Mouse (Mus musculus) adrenal gland, adult 8-10 months (tissue): ENCODE results near the gene Srrm4. TPM values are rescaled to one million over a fixed set of nuclear protein-coding genes. Genes with fewer than 3 reads are reported as not detected.
"Not testable (repeated sequence)": the region's sequence is repeated elsewhere in the genome, so short reads cannot be mapped to it uniquely, and the experiment has no call there.

ENCODE experiments used
- DNase-seq: peaks from one replicate; pipeline ENCODE4 v3.0.0; 2022
- total RNA-seq, 4 experiments: library from RNA; stranded (reverse); gene quantifications; 2 replicates each; pipeline ENCODE4 v1.2.4; 2022

Gene Srrm4
- total RNA-seq, 4 experiments from 2014 or later: 1.3 to 2.7 (median 2.3) TPM

DNA sequence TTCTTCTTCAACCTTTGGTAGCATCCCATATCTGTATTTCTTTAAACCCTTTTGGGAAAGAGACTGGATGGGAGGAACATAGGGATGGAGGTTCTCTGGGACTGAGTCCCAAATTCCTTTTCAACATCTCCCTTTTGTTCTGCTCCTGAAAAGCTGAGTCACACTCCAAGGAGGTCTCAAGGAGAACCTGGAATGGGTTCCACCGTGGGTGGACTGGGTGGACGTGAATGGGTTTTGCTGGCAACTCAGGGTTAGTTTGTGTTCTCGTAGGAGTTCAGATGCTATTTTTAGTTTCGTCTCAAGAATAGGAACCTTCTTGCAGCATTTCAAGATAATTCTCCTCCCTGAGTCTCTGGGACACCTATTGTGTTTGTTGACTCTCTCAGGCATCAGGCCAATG is 151.4 kb downstream of the Srrm4 start:
- DNase-seq: no peak

DNA sequence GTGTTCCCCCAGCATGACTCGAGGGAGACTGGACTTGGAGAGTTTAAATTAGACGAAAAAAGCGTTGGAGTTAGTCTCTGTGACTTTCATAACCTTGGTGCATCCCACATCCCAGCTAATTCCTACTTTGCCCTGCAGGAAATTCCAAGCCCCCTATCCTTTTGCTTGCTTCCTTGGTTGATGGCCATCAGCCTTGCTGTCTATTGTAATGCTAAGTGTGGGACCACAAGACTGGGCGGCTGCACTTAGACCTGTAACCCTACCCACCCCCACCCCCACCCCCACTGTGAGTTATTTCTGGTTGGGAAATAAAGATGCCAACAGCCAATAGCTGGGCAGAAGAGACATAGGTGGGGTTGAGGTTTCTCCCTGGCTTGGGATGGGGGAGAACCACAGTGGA is 153.3 kb downstream of the Srrm4 start:
- DNase-seq: no peak

DNA sequence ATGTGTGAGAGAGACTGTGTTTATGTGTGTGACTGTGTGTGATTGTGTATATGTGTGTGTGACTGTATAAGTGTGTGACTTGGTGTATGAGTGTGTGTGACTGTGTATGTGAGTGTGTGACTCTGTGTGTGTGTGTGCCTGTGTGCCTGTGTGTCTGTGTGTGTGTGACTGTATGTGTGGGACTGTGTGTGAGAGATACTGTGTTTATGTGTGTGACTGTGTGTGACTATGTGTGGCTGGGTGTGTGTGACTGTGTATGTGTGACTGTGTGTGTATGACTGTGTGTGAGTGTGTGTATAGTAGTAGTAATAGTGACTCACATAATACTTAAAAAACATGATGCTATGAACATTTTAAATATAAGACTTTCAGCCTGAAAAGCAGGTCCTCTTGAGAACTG is 155.5 kb downstream of the Srrm4 start:
- no peak for DNase-seq

DNA sequence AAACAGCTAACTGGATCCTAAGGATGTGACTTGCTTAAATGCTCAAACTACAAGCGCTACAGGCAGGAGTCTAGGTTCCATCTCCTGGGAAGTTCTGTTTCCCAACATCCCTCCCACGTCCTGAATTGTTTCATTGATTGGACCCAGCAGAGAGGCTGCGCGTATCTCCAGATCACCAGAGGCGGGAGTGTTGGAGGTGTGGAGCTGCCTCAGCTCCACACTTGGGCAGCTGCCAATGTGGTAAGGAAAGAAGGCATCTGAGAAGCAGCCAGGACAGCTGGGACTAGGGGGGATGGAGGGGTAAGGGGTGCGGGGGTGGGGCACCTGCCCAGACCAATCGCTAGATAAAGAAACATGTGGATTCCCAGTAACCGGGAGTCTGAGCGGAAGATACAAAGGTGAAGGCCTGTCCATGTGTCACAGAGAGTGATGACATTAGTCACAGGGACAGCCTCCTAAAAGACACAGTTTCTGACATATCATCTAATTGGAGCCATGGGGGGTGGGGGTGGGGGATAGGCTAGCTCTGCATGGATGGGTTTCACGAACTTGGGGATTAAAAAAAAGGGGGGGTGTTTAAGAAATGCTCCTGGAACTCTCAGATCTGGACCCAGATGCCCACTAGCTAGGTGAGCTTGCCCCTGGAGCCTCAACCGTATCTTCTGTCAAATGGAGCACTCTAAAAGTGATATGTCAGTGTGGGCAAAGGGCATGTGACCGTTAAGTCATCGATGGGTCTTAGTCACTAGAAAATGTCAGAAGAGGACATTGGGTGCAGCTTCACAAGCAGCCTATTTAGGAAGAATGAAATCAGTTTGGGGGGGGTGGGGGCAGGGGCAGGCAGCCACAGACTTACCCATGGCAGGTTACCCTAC is 156.4 kb downstream of the Srrm4 start:
- no peak for DNase-seq

DNA sequence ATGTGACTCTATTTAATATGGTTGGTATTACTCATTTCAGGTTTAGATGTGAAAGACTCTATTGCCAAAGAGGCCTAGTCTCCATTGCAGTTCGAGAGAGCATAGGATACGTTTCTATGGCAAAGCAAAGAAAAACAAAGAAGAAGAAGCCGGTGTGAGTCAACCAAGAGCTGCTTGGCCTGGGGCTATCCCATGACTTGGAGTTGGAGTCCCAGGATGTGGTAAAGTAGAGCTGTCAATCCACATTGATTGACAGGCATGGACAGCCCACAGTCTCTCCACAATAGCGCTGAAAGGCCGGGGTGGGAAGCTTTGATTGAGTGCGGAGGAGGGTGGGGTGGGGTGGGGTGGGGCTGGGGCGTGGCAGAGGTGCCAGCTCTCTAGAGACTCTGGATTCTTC is 158.7 kb downstream of the Srrm4 start:
- DNase-seq: no peak

DNA sequence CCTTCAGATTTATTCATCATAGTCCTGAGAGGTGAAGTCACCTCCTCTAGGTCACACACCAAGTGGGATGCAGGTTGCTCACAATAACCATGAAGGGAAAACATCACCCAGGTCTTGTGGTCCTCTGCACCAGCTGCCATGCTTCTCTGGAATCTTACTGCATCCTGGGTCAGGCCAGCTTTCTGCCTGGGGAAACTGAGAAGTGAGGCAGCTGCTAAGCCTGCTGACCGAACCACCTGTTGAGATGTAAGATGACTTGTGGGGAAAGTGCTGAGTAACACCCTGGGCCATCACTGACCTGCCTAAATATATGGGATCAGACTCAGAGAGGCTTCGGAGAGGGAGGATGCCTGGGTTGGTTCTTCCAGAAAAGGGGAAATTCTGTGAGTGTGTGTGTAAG is 164.9 kb downstream of the Srrm4 start:
- no peak for DNase-seq

DNA sequence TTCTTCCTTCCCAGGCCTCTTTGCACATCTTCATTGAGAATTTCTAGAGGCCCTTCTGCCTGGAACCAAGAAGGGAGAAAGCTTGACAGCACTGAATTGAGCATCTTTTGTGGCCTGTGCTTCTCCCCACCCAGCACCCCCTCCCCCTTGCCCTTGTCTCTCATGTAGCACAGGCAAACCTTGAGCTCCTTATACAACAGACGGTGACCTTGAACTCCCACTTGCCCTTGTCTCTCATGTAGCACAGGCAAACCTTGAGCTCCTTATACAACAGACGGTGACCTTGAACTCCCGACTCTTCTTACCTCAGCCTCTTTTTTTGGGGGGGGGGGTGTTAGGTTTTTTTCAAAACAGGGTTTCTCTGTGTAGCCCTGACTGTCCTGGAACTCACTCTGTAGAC is 165.9 kb downstream of the Srrm4 start:
- DNase-seq: not testable (repeated sequence)

DNA sequence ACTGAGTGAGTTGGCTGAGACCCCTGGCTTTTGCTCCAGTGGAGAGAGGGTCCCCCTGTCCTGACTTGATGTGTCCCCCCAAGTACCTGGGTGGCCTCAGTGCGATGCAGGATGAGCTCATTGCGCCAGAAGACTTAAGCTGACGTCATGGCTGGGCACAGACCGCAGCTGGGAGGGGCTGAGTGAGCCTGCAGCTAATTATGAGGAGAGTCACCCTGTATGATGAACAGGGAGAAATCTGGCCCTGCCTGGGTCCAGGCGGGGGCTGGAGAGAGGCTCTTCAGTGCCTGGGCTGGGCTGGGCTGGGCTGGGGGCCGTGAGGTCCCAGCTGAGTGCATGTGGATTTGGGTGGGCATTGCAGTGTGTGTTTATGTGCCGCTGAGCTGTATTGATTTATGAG is 166.3 kb downstream of the Srrm4 start:
- DNase-seq: no peak

DNA sequence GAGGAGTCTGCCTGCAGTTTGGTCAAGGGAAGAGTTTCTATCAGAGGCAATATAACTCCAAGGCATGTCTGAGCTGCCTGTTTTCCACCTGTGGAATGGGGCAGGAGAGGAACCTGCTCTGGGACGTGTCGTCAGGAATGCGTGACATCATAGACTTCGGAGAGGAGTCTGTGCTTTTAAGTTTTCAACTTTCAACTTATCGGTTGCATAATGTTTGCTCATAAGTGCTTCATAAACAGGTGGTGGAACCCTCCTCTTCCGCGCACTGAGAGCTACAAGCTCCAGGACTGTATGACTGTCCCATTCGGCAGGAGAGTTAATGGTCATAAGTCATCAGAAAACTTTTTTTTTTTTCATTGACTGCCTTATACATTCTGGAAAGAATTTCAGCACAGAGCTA is 167.9 kb downstream of the Srrm4 start:
- DNase-seq: no peak

DNA sequence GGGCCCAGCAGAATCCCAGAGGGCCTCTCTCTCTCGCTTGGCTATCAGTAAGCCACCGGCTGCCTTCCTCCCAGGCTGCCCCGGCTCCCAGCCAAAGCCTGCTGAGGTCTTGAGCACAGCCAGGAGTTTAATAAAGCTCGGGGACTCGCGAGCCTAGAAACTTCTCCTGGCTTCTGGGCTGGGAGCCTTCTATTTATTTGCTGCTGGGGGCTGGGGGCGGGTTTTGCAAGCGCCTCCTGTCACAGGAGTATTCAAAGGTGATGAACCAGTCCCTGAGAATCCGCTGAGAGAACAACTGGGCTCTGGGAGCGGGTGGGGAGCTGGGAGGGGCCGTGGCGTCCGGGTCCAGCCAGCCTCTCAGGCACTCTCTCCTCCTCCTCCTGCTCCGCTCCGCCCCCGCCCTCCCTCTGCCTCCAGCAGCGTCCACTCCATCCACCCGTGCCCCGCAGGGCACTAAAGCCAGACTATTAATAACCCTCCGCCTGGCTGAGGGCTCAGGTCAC is 168.9 kb downstream of the Srrm4 start, which contains the start of gene Hspb8:
Gene Hspb8, minus strand, starts transcription at position 166 of the 503 bp plus-strand sequence.
- DNase-seq: peak; percentile 87

DNA sequence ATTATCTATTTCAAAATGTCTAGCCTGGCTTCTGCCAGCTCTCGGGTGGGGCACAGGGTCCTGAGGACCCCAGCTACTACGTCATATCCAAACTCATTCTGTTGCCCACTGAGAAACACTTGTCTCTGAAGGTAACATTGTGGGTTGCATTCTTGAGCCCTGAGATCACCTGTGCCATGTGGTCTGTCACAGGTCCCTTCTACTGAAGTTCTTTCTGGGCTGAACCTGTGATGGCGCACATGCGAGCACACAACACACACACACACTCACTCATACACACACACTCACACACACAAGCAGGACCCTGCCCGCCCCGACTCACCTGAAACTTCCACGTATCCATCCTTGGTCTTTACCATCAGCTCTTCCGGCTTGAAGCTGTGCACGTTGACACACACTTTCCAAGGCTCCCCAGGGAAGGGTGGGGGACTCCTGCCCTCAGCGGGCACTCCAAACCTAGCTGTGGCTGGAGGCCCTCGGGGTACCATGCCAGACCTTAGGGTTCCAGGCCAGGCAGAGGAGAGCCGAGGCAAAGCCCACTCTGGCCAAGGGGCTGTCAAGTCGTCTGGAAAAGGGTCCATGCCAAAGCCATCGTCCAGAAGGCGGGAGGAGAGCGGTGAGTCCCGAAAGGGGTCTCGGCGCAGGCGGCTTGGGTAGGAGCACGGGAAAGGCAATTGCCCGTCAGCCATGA is 169.7 kb downstream of the Srrm4 start:
- no peak for DNase-seq

DNA sequence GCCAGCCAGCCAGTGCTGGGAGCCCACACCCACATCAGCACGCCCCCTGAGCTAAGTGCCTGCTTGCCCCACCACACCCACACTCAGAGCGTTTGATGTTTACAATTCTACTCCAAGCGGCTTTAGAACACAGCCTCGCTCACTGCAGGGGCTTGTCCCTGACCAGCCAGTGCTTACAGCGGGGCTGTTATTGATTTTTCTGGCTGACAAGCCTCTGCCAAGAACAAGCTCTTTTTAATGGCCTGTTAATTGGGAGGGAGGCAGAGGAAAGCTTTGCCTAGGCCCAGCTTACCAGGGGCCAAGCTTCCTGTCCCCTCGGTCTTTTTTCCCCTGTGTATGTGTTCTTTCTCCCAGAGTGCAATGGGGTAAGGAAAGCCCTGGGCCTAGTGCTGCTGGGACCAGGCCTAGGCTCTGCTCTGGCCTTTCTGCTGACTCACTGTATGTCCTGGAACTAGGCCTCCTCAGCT is 170.8 kb downstream of the Srrm4 start:
- DNase-seq: no peak

DNA sequence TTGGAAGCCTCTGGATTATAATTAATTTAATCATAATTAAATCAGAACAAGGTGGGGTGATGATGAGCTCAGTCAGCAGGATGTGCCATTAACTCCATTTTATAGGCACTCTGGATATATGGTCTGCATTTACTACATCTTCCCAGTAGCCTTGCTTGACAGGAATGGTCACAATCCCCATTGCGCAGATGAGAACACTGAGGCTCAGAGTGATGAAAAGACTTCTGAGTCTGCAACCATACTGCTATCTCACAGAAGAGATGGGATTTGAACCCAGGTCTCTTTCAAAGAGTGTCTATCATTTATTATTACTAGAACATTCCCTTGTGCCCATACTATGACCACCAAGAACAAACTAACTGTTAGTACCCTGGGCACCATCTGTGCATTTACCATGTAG is 171.4 kb downstream of the Srrm4 start:
- no peak for DNase-seq

DNA sequence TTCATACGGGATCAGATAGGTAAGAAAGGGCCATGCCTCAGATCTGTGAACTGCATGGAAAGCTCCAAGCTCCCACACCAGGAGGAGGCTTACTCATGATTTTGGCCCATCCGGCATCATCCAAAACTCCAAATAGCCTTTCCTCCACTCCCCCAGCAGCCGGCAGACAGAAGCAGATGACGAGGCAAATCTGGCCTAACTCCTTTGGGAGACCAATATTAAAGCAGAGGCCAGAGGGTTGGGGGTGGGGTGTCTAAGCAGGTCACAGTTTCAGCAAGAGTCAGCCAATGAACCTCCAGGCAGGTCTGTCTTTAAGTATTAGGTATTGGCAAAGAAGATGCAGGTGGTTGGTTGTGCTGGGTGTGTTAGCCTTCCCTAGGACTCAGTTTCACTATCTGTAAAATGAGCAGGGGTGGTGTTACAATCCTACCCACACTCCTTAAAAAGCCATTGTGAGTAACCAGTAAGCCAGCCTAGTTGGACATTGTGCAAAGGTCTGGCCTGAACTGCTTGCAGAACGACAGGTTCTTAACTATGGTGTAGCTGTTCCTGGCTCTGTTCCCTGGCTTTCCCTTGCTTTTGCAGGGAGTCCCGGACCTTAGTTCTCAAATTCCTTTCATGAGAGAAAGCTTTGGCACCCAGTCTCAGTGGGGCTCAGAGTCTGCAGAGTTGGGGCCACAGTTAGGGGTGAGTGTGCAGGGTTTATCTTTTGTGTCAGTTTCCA is 172.1 kb downstream of the Srrm4 start:
- DNase-seq: no peak

DNA sequence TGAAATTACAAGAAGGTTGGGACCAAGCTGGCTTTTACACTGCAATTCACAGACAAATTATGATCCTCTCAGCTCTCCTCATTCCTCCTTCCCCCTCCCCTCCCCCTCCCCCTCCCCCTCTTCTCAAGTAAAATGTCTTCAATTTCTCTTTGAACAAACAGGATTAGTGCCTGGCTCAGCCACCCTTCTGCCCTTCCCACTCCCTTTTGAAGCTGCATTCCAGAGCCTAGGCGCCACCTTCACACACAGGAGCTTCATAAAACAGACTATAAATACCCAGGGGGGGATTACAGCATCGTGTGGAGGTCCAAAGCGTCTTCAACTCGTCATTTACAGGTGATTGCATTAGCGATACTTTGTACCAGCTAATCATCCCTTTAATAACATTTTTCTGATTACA is 175.4 kb downstream of the Srrm4 start:
- no peak for DNase-seq

DNA sequence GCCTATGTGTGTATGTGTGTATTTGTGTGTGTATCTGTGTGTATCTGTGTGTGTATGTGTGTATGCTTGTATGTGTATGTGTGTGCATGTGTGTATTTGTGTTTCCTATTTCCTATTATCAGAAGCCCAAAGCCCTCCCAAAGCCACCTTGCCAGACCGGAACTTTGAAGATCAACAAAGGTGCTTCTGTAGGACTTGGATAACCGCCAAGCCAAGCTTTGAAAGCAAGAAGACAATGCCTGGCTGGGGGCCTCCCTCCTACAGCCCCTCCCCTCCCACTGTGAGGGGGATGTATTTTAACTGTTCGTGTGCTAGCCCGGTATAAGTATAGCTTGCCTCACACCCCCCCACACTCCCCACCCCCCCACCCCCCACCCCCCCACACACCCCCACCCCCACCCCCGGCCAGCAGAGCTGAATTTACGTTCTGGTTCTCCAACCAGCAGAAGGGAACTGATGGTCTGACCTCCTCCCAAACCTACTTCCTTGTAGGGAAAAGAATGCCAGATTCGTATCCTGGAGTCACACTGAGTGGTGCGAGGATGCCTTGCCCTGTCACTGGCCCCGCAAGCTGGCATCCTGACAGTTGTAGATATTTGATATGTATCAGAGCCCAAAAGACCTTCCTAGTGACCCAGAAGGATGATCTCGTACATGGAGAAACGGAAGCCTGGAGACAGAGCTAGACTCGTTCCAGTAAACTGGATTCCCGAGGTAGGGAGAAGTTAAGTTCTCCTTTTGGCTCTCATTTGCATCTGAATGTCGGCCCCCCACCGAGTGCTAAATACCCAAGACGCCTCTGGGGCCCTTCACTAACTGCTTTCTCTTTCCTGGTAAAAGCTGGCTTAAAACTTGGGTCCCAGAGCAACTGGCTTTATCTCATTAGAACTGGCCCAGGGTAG is 181.7 kb downstream of the Srrm4 start:
- no peak for DNase-seq

DNA sequence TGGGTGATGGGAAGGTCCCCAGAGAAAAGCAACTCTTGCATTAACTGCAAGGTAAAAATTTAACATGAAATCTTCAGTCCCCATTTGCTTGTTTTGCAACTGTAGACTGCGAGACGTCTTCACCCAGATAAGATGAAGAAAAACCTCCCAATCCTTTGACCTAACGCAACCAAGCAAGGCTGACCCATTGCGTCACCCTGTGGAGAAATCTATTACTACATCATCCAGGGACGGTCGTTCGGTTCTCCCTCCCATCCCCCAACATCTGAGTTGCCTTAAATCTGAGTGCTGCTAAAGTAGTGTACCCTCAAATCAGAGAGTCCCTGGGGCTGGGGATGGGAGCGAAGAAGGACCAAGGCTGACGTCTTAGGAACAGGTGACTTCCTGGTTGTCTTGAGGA is 182.7 kb downstream of the Srrm4 start:
- no peak for DNase-seq

DNA sequence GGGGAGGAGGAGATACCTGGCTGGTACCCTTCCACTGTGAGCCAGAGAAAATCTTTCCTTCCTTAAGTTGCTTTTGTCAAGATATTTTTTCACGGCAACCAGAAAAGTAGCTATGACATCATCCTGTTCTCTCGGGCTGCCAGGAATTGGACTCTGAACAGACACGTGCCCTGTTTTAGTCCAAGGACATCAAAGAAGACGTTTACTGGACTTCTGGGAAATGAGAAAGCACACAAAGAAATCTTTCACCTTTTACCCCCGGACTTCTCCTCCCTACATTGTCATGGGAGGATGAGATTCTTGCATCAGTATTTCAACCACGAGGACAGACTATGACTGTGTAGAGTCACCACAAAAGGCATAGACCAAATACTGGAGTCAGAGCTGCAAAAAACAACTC is 183.7 kb downstream of the Srrm4 start:
- no peak for DNase-seq

DNA sequence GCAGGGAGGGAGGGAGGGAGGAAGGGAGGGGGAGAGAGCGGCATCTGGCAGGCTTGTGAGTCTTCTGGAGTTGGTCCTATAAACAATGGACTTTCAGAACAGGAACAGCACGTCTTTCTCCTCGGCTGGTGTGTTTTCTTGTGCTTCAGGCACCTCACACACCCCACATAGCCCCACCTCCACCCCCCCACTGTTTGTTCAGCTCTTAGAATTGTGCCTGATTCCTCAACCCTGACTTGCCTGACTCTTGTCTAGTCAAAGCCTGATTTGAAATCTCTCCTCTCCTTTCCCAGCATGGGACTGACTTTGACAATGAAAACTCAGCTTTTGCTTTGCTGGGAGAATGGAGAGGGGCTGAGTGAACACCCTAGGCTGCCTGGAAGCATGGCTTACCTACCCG is 184.3 kb downstream of the Srrm4 start:
- DNase-seq: no peak

DNA sequence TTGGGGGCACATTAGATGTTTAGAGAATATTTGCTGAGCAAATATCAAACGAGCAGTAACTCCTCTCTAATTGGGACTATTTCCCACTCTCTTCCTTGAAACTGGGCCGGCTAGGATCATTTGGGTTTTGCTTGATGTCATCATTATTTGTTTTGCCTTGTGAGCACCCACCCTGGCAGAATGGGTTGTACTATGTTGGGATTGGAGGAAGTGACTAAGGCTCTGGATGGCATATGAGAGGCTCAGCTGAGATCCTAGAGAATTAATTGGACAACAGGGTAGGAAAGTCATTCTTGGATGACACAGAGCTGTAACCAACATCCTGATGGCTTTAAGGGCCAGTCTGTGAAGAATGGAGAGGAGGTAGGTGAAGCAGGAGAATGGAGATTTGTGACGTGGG is 185.1 kb downstream of the Srrm4 start:
- DNase-seq: no peak

DNA sequence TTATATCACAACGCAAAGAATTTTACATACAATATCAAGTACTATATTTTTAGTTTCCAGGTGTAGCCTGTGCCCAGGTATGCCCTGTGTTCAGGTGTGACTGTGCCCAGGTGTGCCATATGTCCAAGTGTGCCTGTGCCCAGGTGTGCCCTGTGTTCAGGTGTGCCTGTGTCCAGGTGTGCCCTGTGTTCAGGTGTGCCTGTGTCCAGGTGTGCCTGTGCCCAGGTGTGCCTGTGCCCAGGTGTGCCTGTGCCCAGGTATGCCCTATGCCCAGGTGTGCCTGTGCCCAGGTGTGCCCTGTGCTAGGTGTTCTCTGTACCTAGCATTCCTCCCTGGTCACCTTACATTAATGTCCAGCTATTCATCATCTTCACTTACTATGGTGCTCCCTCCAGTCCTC is 185.7 kb downstream of the Srrm4 start:
- no peak for DNase-seq

DNA sequence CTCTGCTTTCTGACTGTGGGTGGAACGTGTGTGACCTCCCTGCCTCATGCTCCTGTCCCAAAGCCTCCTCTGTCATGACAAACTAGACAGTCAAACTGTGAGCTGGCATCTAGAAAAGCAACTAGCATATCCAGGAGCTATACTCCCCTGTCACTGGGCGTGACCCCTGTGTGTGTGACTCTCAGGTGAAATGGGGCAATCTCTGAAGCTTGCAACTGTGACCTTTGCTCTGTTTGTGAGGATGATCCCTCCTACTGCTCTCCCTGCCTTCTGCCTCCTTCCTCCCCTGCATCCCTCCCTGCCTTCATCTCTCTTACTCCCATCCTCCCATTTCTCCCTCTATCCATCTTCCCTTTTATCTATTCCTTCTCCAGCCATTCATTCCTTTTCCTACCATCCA is 187.6 kb downstream of the Srrm4 start:
- no peak for DNase-seq
